Mouse (Mus musculus) MEL (cell line): ENCODE data around the gene Il16.

ENCODE experiments used
- CTCF ChIP-seq, 3 experiments: IDR thresholded peaks in 2 of 3; conservative IDR thresholded peaks in 1 of 3; 2 replicates each; pipeline ENCODE4 v1.5.1; 2011 to 2012; ENCODE audit warnings: low read length in 3 of 3, low read depth in 2 of 3, mild to moderate bottlenecking in 2 of 3, improper control_type of control experiment in 1 of 3, inconsistent platforms in 1 of 3, mixed read lengths in 1 of 3, moderate library complexity in 1 of 3; ENCODE audit not compliant: control insufficient read depth in 1 of 3, insufficient read depth in 1 of 3, poor library complexity in 1 of 3, severe bottlenecking in 1 of 3
- E2F4 ChIP-seq: IDR thresholded peaks from 2 replicates; pipeline ENCODE4 v1.6.1; 2011; ENCODE audit warnings: low read depth, low read length, improper control_type of control experiment, borderline replicate concordance
- GABPA ChIP-seq: IDR thresholded peaks from 2 replicates; pipeline ENCODE4 v1.6.1; 2012; ENCODE audit warnings: low read depth, mild to moderate bottlenecking, inconsistent platforms, low read length, improper control_type of control experiment, moderate library complexity
- MYC ChIP-seq: IDR thresholded peaks from 2 replicates; pipeline ENCODE4 v1.6.1; 2011; ENCODE audit warnings: low read depth, mild to moderate bottlenecking, low read length, improper control_type of control experiment, moderate library complexity
- RAD21 ChIP-seq: IDR thresholded peaks from 2 replicates; pipeline ENCODE4 v1.6.1; 2011; ENCODE audit warnings: mild to moderate bottlenecking, low read depth, low read length, improper control_type of control experiment
- TAL1 ChIP-seq: IDR thresholded peaks from 2 replicates; pipeline ENCODE4 v1.6.1; 2012; ENCODE audit warnings: mild to moderate bottlenecking, inconsistent platforms, low read length, moderate library complexity, mixed read lengths
- TBP ChIP-seq: IDR thresholded peaks from 2 replicates; pipeline ENCODE4 v1.8.0; 2011; ENCODE audit warnings: low read depth, low read length, improper control_type of control experiment
- ZKSCAN1 ChIP-seq: IDR thresholded peaks from 2 replicates; pipeline ENCODE4 v1.6.1; 2012; ENCODE audit warnings: low read depth, mild to moderate bottlenecking, inconsistent platforms, low read length, improper control_type of control experiment, moderate library complexity

GRCm38 (mm10) chr7:83626557-83627257 lies 118.8 kb downstream of the Il16 start:
- TF ChIP-seq MYC: no peak
- no peak for TF ChIP-seq TBP
- TF ChIP-seq TAL1: no peak
- TF ChIP-seq CTCF (IDR thresholded peaks at IDR 0.05 in 2 of 3, conservative IDR thresholded peaks at IDR 0.05 in 1 of 3; ENCODE audit: control insufficient read depth in 1 of 3, insufficient read depth in 1 of 3, low read depth in 2 of 3, low read length in 3 of 3, poor library complexity in 1 of 3, severe bottlenecking in 1 of 3): no peak
- no peak for TF ChIP-seq RAD21
- no peak for TF ChIP-seq ZKSCAN1
- TF ChIP-seq E2F4: no peak
- TF ChIP-seq GABPA: no peak
